Mouse (Mus musculus) erythroblast, embryonic 14.5 days (primary cell): ENCODE results near the gene Slc44a4.

Source experiments
- GATA1 ChIP-seq: IDR thresholded peaks from 2 replicates; pipeline ENCODE4 v1.6.1; 2012; ENCODE audit warnings: low read length, inconsistent platforms, mixed read lengths
- TAL1 ChIP-seq: IDR thresholded peaks from 3 replicates; pipeline ENCODE4 v1.6.1; 2012; ENCODE audit warnings: low read length, inconsistent platforms, mixed read lengths

DNA sequence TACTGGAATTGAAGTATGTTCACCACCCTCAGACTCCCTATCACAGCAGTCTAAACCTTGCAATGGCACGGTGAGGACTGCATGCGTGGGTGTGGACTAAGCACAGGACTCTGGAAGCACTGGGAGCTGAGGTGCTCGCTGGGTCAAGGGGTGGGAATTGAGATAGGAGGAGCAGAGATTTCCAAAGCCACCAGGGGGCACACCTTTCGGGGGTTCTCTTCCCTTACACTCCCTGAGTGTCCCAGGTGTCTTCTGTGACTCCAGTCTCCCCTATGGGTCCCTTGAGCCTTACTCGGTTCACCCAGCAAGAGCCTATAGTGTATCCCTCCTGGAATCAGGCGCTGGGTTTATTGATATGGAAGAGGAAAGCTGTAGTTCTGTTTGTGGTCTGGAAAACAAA, 8.7 kb downstream of the Slc44a4 start:
- TF ChIP-seq TAL1 (no peak), GATA1 (no peak)
